In the genomic region with DNA sequence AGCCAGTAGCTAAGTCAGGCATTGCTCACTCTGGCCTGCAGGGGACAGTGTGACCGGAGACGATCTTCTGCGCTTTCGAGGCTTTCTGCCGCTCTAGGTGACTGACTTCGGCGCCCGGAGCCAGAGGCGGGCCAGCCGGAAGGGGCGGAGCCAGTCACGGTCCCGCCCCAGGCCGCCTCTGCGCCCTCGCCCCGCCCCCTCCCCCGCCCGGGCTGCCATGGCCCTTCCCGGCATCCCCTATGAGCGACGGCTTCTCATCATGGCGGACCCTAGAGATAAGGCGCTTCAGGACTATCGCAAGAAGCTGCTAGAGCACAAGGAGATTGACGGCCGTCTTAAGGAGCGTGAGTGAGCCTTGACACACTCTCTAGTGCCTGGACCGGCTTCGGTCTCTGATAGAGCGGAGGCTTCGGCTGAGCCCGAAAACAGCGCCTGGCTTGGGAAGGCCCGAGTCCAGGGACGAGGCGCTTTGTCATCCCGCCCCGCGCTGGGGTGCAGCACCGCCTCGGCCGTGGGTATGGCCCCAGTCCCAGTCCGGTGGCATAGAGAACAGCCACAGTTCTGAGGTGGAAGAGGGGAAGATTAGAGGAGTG, we compare ENCODE assay signal across 1 mouse cellular context.
A peak's percentile ranks its signal among the peaks of the same experiment; 100 is the strongest.
TF ChIP-seq lines count a peak whose summit lies in the region.

TSS of gene Psmc6 (plus strand) at position 200 of the 593 bp plus-strand sequence.

TF ChIP-seq in CH12.LX, 34 proteins besides CTCF, POLR2A, EP300 and RAD21 (continued from another document):
- TF ChIP-seq KAT2A (IDR thresholded peaks at IDR 0.05; ENCODE audit: insufficient replicate concordance, low read length) (0 out of 2 replicates have a peak, but pooled peaks have one; percentile 35), NRF1 (IDR thresholded peaks at IDR 0.05; ENCODE audit: low read depth, low read length) (peak; percentile 38; the same call in 1 of the 2 replicates), HCFC1 (IDR thresholded peaks at IDR 0.05; ENCODE audit: low read depth, low read length) (peak; percentile 76), MAX (IDR thresholded peaks at IDR 0.05; ENCODE audit: low read length) (no peak), CHD2 (IDR thresholded peaks at IDR 0.05; ENCODE audit: low read length) (no peak), ETS1 (conservative IDR thresholded peaks at IDR 0.05; ENCODE audit: low read depth, low read length) (no peak), RCOR1 (conservative IDR thresholded peaks at IDR 0.05; ENCODE audit: low read depth, low read length) (no peak), ELF1 (IDR thresholded peaks at IDR 0.05; ENCODE audit: low read depth, low read length) (peak; percentile 63), ZC3H11A (IDR thresholded peaks at IDR 0.05; ENCODE audit: low read depth, low read length) (no peak), SIN3A (IDR thresholded peaks at IDR 0.05; ENCODE audit: low read length) (0 out of 2 replicates have a peak, but pooled peaks have one; percentile 24), JUND (conservative IDR thresholded peaks at IDR 0.05; ENCODE audit: low read depth, low read length) (no peak), SMC3 (IDR thresholded peaks at IDR 0.05; ENCODE audit: low read depth, low read length) (peak; percentile 20; the same call in 1 of the 2 replicates), PAX5 (IDR thresholded peaks at IDR 0.05; ENCODE audit: low read length) (no peak), GABPA (IDR thresholded peaks at IDR 0.05; ENCODE audit: insufficient replicate concordance, low read depth, low read length) (peak; percentile 32; the same call in 1 of the 2 replicates), JUN (IDR thresholded peaks at IDR 0.05; ENCODE audit: insufficient read depth, low read depth, low read length) (no peak), UBTF (IDR thresholded peaks at IDR 0.05; ENCODE audit: low read depth, low read length) (peak; percentile 65; the same call in 1 of the 2 replicates), BHLHE40 (IDR thresholded peaks at IDR 0.05; ENCODE audit: low read depth, low read length) (no peak), MAZ (IDR thresholded peaks at IDR 0.05; ENCODE audit: low read depth, low read length) (peak; percentile 48; the same call in 1 of the 2 replicates), MYC (IDR thresholded peaks at IDR 0.05; ENCODE audit: low read depth, low read length) (no peak), TBP (conservative IDR thresholded peaks at IDR 0.05; ENCODE audit: low read depth, low read length) (peak; percentile 85), ZMIZ1 (IDR thresholded peaks at IDR 0.05; ENCODE audit: low read depth, low read length) (0 out of 2 replicates have a peak, but pooled peaks have one; percentile 42), USF2 (conservative IDR thresholded peaks at IDR 0.05; ENCODE audit: low read depth, low read length) (no peak), MEF2A (IDR thresholded peaks at IDR 0.05; ENCODE audit: borderline replicate concordance, low read depth, low read length) (peak; percentile 54; the same call in 1 of the 2 replicates), POLR2AphosphoS2 (IDR thresholded peaks at IDR 0.05; ENCODE audit: low read depth, low read length) (0 out of 2 replicates have a peak, but pooled peaks have one; percentile 37), ZKSCAN1 (IDR thresholded peaks at IDR 0.05; ENCODE audit: borderline replicate concordance, low read depth, low read length) (no peak), MAFK (IDR thresholded peaks at IDR 0.05; ENCODE audit: insufficient replicate concordance, low read length) (no peak), CHD1 (IDR thresholded peaks at IDR 0.05; ENCODE audit: low read depth, low read length) (no peak), E2F4 (IDR thresholded peaks at IDR 0.05; ENCODE audit: insufficient replicate concordance, low read depth, low read length) (no peak), IRF4 (IDR thresholded peaks at IDR 0.05; ENCODE audit: low read depth, low read length) (peak; percentile 35; the same call in 1 of the 2 replicates)
